Mouse (Mus musculus): Measurements from ENCODE around the gene Lrrc8d. TPM values are rescaled to one million over a fixed set of nuclear protein-coding genes. Genes with fewer than 3 reads are reported as not detected.
A peak's percentile ranks its signal among the peaks of the same experiment; 100 is the strongest.

Gene Lrrc8d
- polyA plus RNA-seq, 1 experiment, result 14.8 TPM

- no peak for DNase-seq
- TF ChIP-seq POLR2A (IDR thresholded peaks at IDR 0.05; ENCODE audit: borderline replicate concordance, insufficient read depth, low read length) (no peak), CTCF (IDR thresholded peaks at IDR 0.05; ENCODE audit: borderline replicate concordance, insufficient read depth, low read depth, low read length) (no peak)
- Histone ChIP-seq H3K4me1 (ENCODE audit: control insufficient read depth, insufficient read depth, low read length) (no peaks in the 10 kb centered on the region), H3K27ac (ENCODE audit: insufficient read depth, low read length) (no peak overlapping the region), H3K27me3 (ENCODE audit: control insufficient read depth, insufficient read depth, low read length) (no peaks in the 10 kb centered on the region), H3K4me3 (replicated peaks; ENCODE audit: insufficient read depth, low read depth, low read length) (no peak overlapping the region)
- 91% methylated on average over 8 of the region's 8 CpGs for WGBS
Measured at GRCm38 (mm10) chr5:105872176-105872575, 172.4 kb downstream of the Lrrc8d start.

DNA sequence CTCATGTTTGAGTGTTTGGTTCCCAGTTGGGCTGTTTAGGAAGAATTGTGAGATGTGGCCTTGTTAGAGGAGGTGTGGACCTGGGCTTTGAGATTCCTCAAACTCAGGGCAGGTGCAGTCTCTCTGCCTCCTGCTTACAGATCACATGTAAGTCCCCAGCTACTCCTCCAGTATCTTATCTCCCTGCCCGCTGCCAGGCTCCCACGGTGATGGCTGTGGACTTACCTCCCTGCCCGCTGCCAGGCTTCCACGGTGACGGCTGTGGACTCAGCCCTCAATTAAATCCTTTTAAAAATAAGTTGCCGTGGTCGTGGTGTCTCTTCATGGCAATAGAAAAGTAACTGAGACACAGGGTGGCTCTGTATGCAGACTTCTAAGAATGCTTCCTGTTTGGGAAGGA is 173.1 kb downstream of the Lrrc8d start:
- WGBS, result 39% methylated on average over 7 of the region's 7 CpGs
- Histone ChIP-seq H3K4me3 (replicated peaks; ENCODE audit: insufficient read depth, low read depth, low read length) (no peak overlapping the region), H3K27me3 (ENCODE audit: control insufficient read depth, insufficient read depth, low read length) (no peaks in the 10 kb centered on the region), H3K27ac (ENCODE audit: insufficient read depth, low read length) (no peak overlapping the region), H3K4me1 (ENCODE audit: control insufficient read depth, insufficient read depth, low read length) (no peaks in the 10 kb centered on the region)
- no peak for DNase-seq
- no peak for TF ChIP-seq POLR2A (IDR thresholded peaks at IDR 0.05; ENCODE audit: borderline replicate concordance, insufficient read depth, low read length)
- no peak for TF ChIP-seq CTCF (IDR thresholded peaks at IDR 0.05; ENCODE audit: borderline replicate concordance, insufficient read depth, low read depth, low read length)

DNA sequence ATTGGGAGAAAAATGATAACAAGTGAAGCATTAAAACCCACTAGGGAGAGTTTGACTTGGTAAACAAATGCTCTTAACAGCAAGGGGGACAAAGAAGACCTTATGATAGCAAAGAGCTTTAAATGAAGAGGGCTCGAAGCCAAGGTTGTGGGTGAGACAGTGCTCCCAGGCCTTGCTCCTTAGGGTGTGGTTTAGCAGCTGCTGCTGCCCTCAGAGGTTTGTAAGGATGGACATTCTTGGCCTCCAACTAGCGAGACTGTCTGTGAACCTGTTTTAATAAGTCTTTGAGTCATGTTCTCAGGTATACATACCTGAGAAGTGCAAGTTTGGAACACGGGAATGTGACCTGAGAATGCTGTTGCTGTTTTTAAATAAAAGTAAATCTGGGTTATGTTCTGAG is 174.0 kb downstream of the Lrrc8d start:
- 81% methylated on average over 3 of the region's 3 CpGs for WGBS
- TF ChIP-seq CTCF (IDR thresholded peaks at IDR 0.05; ENCODE audit: borderline replicate concordance, insufficient read depth, low read depth, low read length) (no peak), POLR2A (IDR thresholded peaks at IDR 0.05; ENCODE audit: borderline replicate concordance, insufficient read depth, low read length) (no peak)
- Histone ChIP-seq H3K4me3 (replicated peaks; ENCODE audit: insufficient read depth, low read depth, low read length) (no peak overlapping the region), H3K27ac (ENCODE audit: insufficient read depth, low read length) (no peak overlapping the region), H3K27me3 (ENCODE audit: control insufficient read depth, insufficient read depth, low read length) (no peaks in the 10 kb centered on the region), H3K4me1 (ENCODE audit: control insufficient read depth, insufficient read depth, low read length) (no peaks in the 10 kb centered on the region)
- DNase-seq, result no peak

GRCm38 (mm10) chr5:105874476-105874875 is 174.7 kb downstream of the Lrrc8d start:
- no peak for DNase-seq
- Histone ChIP-seq H3K27ac (ENCODE audit: insufficient read depth, low read length) (no peak overlapping the region), H3K27me3 (ENCODE audit: control insufficient read depth, insufficient read depth, low read length) (no peaks in the 10 kb centered on the region), H3K4me3 (replicated peaks; ENCODE audit: insufficient read depth, low read depth, low read length) (no peak overlapping the region), H3K4me1 (ENCODE audit: control insufficient read depth, insufficient read depth, low read length) (no peaks in the 10 kb centered on the region)
- 97% methylated on average over 11 of the region's 11 CpGs for WGBS
- TF ChIP-seq CTCF (IDR thresholded peaks at IDR 0.05; ENCODE audit: borderline replicate concordance, insufficient read depth, low read depth, low read length), result no peak
- TF ChIP-seq POLR2A (IDR thresholded peaks at IDR 0.05; ENCODE audit: borderline replicate concordance, insufficient read depth, low read length), result no peak

DNA sequence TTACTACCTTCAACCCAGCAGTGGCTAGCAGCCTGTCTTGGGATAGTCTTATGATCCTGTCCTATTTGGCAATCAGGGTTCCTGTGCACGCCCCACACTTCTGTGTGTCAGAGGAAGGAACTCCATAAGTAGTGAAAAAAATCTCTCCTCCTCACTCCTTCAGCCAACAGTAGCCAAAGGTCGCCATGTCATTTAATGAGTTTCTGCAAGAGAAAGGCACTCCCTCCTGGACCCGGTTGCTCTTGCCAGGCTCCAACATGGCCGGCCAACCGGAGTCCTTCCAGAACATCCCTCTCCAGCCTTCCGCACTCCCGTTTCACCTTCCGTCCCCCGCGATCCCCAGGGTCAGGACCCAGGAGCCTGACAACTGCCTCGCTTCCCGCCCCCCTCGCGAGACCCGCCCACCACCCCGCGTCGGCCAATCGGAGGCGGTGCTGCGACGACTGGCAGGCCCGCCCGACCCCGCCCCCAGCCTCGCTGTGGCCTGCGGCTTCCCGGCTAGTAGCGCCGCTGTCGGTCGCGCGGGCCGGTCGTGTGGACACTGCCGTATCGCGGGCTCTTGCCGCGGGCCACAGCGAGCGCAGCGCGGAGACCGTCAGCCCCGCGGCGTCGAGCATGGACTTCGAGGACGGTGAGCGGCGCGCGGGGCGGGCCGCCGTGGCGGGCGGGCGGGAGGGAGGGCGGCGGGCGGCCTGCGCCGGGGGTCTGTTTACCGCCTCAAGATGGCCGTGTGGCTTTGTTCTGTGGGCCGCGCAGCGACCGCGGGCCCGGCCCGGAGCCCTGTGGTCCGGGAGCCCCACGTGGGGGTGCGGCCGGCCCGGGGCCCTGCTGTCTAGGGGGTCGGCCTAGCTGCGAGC is 176.5 kb downstream of the Lrrc8d start, which contains the start of gene Zfp326:
Gene Zfp326, plus strand, starts transcription at position 498 of the 857 bp plus-strand sequence.
- no peaks in the 10 kb centered on the region for H3K4me1 ChIP-seq (ENCODE audit: control insufficient read depth, insufficient read depth, low read length)
- peak; percentile 87 to 89 for DNase-seq
- peak within 1 kb of the TSS; percentile 58; the same call in 1 of the 2 replicates for H3K27ac ChIP-seq (ENCODE audit: insufficient read depth, low read length)
- peak within 1 kb of the TSS; percentile 80 for H3K4me3 ChIP-seq (replicated peaks; ENCODE audit: insufficient read depth, low read depth, low read length)
- WGBS, result under 1% methylated on average over 77 of the region's 83 CpGs
- TF ChIP-seq CTCF (IDR thresholded peaks at IDR 0.05; ENCODE audit: borderline replicate concordance, insufficient read depth, low read depth, low read length), result no peak
- TF ChIP-seq POLR2A (IDR thresholded peaks at IDR 0.05; ENCODE audit: borderline replicate concordance, insufficient read depth, low read length), result peak; percentile 68
- no peaks in the 10 kb centered on the region for H3K27me3 ChIP-seq (ENCODE audit: control insufficient read depth, insufficient read depth, low read length)

DNA sequence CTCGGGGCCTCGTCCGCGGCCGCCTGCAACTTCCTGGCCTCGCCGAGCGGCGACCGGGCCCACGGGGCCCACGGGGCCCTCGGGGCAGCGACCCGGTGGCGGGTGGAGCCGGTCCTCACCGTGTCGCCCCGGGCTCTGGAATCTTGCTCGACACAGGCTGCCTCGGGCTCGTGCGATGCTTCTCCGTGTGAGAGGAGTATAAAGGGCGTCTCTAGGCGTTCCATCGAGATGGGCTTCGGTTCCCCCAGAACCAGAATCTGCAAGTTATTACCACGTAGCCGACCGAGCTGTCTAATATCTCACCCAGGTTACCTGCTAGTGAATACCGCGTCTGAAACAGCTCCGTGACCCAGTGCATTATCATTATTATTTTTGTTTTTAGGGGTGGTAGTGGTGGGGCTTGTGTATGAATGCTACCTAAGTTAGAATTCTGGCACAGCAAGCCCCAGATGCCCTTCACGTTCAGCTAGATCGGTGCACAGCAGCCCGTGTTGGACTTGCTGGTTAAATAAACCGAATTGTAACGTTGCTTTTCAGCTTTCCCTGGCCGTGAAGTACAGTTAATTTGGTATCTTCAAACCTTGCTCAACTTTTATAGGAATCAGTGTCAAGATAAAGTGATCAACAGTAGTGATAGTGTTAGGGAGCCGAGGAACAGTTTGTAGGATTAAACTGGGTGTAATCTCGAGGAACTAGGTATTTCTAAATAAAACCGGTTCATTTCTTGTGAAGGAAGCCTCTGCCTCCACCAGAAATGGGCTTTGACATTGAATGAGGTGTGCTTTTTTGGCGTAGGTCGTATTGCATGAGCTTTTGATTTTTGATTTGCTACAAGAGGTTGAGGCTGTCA is 177.4 kb downstream of the Lrrc8d start:
- no peak for TF ChIP-seq CTCF (IDR thresholded peaks at IDR 0.05; ENCODE audit: borderline replicate concordance, insufficient read depth, low read depth, low read length)
- TF ChIP-seq POLR2A (IDR thresholded peaks at IDR 0.05; ENCODE audit: borderline replicate concordance, insufficient read depth, low read length), result no peak
- Histone ChIP-seq H3K4me1 (ENCODE audit: control insufficient read depth, insufficient read depth, low read length) (no peaks in the 10 kb centered on the region), H3K27me3 (ENCODE audit: control insufficient read depth, insufficient read depth, low read length) (no peaks in the 10 kb centered on the region), H3K27ac (ENCODE audit: insufficient read depth, low read length) (peak overlapping the region; percentile 58; the same call in 1 of the 2 replicates), H3K4me3 (replicated peaks; ENCODE audit: insufficient read depth, low read depth, low read length) (peak overlapping the region; percentile 80)
- DNase-seq, result peak in 1 of 2 experiments; percentile 41
- 1% methylated on average over 46 of the region's 46 CpGs for WGBS

Other genes with a start within 250 kb of the Lrrc8d start
- 7.4 and 7.9 TPM in 2 replicates for gene Lrrc8c, start 180.6 kb upstream of the Lrrc8d start, polyA plus RNA-seq (2012; rRNA removed)
- 25.2 and 29.3 TPM in 2 replicates for gene Zfp326, start 176.6 kb downstream of the Lrrc8d start, polyA plus RNA-seq (2012; rRNA removed)

All from cerebellum, adult 2 months (tissue).